Mouse (Mus musculus) thymus, postnatal 4 days (tissue): ENCODE measurements at regions not wholly inside any gene's neighbourhood (a gene's known extent, or its start where the extent isn't known, plus 50 kb on each side); places are given as distances from the start of the nearest gene placed in this dataset.

Source experiments
- DNase-seq: peaks from one replicate; pipeline ENCODE4 v3.0.0; 2021

GRCm38 (mm10) chr15:67725239-67725638 is 1224.5 kb upstream of the Lrrc6 start:
- no peak for DNase-seq

GRCm38 (mm10) chr15:67714203-67714602 is 1213.5 kb upstream of the Lrrc6 start:
- DNase-seq, result no peak

DNA sequence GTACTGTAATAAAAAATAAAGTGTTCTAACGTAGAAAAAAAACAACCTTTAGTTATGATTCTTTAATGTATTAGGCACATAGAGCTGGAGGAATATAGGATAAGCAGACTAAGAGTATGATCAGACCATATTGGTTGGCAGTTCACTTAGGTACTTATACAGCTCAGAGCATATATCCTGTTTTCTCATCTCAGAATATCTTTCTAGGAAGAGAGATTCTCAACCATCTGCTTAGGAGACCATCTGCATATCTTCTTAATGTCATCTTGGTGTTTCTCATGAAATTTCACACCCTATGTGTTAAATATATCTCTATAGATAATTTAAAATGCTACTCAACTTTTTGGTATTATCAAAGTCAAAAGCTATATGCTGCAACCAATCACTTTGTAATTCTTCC is 1185.4 kb upstream of the Lrrc6 start:
- no peak for DNase-seq

GRCm38 (mm10) chr15:67673276-67673675 is 1172.6 kb upstream of the Lrrc6 start:
- no peak for DNase-seq

DNA sequence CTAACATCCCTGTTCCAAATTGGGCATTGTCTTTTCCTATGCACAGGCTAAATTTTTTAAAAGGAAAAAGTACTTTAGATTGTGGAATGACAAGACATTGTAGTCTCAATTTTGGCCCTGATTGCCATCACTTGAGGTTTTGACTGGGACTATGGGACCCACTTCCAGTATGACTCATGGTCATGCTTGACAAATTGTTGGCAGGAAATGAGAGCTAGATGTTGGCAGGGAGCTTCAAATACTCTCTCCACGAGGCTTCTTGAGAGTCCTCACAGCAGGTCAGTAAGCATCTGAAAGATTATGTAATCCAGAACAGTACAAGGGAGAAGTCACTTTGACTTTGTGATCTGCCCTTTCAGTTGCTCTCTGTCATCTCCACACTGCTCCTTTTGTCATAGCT is 1135.4 kb upstream of the Lrrc6 start:
- no peak for DNase-seq

DNA sequence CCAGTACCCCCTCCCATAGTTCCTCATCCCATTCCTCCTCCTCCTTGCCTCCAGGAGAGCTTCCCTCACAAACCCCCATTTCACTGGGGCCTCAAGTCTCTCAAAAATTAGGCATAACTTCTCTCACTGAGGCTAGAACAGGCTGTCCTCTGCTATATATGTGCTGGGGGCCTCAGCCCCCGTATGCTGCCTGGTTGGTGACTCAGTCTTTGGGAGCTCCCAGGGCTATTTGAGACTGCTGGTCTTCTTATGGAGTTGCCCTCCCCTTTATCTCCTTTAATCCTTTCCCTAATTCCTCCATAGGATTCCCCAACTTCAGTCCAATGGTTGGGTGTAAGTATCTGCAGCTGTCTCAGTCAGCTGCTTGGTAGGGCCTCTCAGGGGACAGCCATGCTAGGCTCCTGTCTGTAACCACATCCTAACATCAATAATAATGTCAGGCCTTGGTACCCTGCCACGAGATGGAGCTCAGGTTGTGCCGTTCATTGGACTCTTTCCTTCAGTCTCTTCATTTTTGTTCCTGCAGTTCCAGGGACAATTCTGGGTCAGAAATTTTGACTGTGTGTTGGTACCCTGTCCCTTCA is 1126.1 kb upstream of the Lrrc6 start:
- DNase-seq, result no peak

GRCm38 (mm10) chr15:67611896-67612295 is 1111.2 kb upstream of the Lrrc6 start:
- no peak for DNase-seq

DNA sequence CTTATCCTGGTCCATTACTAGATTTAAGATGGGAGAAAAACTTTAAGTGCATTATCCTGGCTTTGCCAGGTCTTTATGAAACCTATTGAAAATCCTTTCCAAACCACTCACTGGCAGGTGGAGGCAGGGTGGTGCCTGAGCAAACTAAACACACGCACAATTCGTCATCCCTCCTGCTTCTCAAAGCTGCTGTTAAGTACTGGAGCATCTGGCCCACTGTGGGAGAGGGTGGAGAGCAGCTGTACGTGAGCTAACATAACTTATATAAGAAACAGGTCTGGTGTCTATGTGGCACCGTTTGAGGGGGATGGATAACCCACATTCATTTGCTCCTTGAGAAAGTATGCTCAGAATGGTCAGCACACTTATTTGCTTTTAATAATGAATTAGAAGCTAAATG is 1097.7 kb upstream of the Lrrc6 start:
- DNase-seq, result no peak

- DNase-seq, result no peak
These were observed 1075.9 kb upstream of the Lrrc6 start for GRCm38 (mm10) chr15:67576581-67576980.

DNA sequence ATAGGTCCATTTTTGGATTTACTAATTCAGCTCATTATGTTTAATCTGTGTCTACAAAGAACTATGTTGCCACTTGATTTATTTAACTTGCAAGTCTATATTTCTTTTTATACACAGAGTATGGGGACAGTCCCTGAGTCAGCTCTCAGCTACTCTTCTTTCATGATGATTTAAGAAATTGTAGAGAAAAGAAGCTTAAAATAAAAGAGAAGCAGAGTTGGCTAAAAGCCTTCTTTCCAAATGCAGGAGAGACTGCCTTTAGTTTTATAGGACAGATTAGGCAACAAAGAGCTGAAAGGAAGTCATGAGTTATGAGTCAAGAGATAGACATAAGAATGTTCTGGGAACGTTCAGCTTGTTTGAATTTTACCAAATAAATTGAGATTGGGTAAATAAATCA is 1070.9 kb upstream of the Lrrc6 start:
- no peak for DNase-seq

DNA sequence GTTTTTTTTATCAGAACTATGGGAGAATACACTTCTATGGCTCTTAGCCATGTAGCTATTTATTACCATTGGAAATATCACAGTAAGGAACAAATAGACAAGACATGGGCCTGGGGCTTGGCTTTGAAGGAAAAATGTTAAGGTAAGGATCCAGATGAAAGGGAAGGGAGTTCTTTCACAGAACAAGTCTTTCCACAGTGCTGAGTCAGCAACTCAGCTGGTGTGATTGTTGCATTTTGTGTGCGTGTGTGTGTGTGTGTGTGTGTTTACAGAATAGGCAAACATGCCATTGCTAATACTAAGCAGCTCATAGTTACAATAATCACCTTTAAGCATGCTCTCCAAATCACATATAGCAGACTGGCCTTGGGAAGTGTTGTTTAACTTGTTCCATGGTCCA is 1056.6 kb upstream of the Lrrc6 start:
- no peak for DNase-seq

- DNase-seq, result no peak
These were observed 1051.2 kb upstream of the Lrrc6 start for GRCm38 (mm10) chr15:67551911-67552310.

GRCm38 (mm10) chr15:67546896-67547400 is 1046.2 kb upstream of the Lrrc6 start:
- no peak for DNase-seq

- no peak for DNase-seq
These were observed 1045.0 kb upstream of the Lrrc6 start for GRCm38 (mm10) chr15:67545745-67546144.

- DNase-seq, result no peak
These were observed 1013.0 kb upstream of the Lrrc6 start for GRCm38 (mm10) chr15:67513722-67514121.

DNA sequence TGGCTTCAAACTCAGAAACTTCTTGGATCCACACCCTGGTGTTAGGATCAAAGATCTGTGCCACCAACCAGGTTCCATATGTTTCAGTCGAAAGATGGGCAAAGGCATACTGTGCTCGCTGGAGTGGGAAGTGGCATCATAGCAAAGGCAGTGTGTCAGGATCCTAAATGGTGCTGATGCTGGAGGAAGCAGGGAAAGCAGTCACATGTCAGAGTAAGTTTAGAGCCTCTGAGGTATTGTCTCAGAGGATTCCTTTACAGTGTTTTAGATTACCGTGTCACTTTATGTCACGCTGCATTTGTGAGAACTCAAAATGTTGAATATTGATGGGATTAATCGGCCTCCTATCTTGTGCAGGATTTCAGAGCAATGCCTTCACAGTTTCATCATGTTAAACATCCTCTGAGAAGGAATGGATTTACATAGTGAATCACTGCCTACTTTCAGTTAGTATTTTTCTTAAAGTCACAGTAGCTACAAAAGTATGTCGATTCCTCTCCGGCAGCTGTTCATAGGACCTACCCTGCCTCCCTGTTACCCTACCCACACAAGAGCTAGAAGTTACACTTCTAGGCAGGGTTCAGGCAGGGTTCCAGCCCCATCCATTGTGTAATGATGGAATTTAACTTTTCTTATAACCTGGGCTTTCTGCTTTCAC is 994.4 kb upstream of the Lrrc6 start:
- no peak for DNase-seq

DNA sequence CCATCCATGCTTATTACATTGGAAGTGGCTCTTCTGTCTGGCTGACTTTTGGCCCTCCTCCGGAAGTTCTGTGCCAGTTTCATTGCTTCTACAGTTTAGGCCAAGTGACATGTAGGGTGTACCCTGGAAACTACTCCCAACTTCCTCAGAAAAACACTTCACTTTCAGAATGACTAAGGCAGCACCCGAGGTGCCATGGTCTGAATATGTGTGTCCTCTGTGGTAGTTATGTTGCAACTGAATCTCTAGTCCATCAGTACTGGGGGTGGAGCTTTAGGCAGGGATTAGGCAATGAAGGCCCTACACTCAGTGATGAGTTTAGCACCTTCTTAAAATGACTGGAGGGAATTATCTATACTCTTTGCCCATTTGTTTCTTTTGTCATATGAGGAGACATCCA is 981.0 kb upstream of the Lrrc6 start:
- DNase-seq, result no peak

- no peak for DNase-seq
These were observed 973.6 kb upstream of the Lrrc6 start for GRCm38 (mm10) chr15:67474325-67474724.

DNA sequence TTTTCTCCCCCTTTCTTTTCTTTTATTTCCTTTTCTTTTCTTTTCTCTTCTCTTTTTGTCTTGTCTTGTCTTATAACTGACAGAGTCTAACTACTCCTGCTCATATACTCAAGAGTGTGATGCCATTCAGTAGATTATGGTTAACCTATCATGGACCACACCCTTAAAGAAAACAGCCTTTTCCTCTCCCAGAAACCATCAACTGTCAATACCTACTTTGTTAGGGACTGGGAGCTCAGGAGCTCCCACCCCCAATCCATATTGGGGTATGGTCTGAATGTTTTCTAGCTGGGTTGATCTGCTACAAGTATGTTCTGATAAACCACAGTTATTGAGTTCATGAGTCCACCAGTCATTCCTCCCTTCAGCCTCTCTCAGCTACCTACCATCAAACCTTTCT is 972.3 kb upstream of the Lrrc6 start:
- DNase-seq, result no peak

DNA sequence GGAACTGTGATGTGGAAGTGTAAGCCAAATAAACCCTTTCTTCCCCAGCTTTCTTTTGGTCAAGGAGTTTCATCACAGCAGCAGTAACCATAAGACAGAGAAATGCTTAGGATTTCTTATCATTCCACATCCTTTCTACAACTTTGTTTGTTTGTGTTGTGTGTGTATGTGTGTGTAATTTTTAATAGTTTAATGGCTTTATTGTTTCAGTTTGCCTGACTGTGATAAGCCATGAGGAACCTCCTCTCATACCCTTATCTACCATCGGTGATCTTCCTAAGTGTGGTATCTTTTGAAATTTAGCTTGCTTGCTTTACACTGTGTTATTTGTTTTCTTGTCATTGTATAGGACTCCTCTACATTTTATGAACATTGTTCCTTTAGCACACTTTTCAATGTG is 970.6 kb upstream of the Lrrc6 start:
- no peak for DNase-seq

- no peak for DNase-seq
These were observed 969.3 kb upstream of the Lrrc6 start for GRCm38 (mm10) chr15:67470036-67470435.

- no peak for DNase-seq
These were observed 967.0 kb upstream of the Lrrc6 start for GRCm38 (mm10) chr15:67467404-67468345.

GRCm38 (mm10) chr15:67462863-67463262 is 962.2 kb upstream of the Lrrc6 start:
- no peak for DNase-seq

DNA sequence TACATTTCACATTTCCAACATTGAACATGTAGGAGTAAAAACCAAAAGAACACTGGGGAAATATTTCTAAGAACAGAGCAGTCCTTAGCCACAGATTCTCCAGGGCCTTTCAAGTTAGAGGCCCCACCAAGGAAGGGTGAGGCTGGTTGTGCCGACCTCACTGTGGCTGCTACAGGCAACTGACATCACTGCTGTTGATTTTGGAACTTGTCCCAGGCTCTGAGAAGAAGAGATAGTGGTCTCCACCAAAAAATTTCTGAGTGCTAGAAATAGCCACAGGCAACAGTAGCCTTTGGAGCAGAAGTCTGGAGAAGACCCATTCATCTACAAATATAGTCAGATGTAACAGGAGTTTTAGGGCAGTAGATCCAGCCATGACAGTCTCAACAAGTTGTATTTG is 959.7 kb upstream of the Lrrc6 start:
- no peak for DNase-seq
